In the genomic region with DNA sequence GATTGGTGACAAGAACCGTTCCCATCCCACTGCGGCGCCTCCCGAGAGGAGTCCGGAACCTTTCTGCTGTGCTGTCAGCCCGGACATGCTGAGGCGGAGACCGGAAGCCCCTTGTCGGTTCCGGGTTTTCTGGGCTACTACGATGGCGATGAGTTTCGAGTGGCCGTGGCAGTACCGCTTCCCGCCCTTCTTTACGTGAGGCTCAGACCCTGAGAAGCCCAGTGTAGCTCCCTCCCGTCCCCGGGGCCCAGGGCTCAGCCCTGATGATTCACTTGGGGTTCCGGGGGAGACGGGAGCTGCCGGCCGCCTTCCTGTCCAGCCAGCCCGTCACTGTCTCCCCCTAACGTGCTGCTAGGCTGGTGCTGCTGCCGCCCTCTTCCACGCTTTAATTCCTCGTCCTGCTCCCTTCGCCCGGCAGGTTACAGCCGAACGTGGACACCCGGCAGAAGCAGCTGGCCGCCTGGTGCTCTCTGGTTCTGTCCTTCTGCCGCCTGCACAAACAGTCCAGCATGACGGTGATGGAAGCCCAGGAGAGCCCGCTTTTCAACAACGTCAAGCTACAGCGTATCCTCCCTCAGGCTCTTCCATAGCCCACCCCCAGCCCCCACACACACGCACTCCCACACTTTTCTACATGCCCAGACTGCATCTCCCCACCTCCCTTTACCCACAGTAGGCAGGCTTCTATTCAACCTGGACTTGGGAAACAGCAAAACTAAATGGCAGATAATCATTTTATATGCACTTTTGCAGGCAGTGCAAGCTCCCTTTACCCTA, we compare ENCODE assay signal across 8 mouse cellular contexts. TPM values are rescaled to one million over a fixed set of nuclear protein-coding genes. Genes with fewer than 3 reads are reported as not detected.
DNase-seq lines count a peak whose midpoint lies in the region; ATAC-seq lines count a peak whose summit lies in the region.

A gene (plus strand): TSS at position 95 of the 777 bp plus-strand sequence.

- no peaks in the 10 kb centered on the region for H3K9me3 ChIP-seq in hindbrain, embryonic 15.5 days

- peak; percentile 83 for DNase-seq in T-cell, adult 2 months (ENCODE audit: low spot score)
- DNase-seq in cerebellum, postnatal 36 days, result peak; percentile 84 to 88
- DNase-seq in gastrocnemius, adult 18-20 months (ENCODE audit: low spot score), result peak; percentile 83
- peak; percentile 68 for DNase-seq in left cerebral cortex, adult 11 months (ENCODE audit: low spot score)
- peak; percentile 90 to 92 for DNase-seq in lung, postnatal 4 days
- peak; percentile 92 for DNase-seq in retina, postnatal 1 day
- DNase-seq in thymus, postnatal 4 days, result peak; percentile 87

- WGBS in hindbrain, embryonic 15.5 days, result under 1% methylated on average over 40 of the region's 40 CpGs

- peak within 1 kb of the TSS; percentile 89 for H3K27ac ChIP-seq in hindbrain, embryonic 15.5 days (replicated peaks)

- peak within 1 kb of the TSS; percentile 89 for H3K4me3 ChIP-seq in hindbrain, embryonic 15.5 days

- H3K9ac ChIP-seq in hindbrain, embryonic 15.5 days, result peak within 1 kb of the TSS; percentile 88

- H3K4me1 ChIP-seq in hindbrain, embryonic 15.5 days (replicated peaks), result peaks cover 20% of the 10 kb centered on the region

- H3K36me3 ChIP-seq in hindbrain, embryonic 15.5 days, result 0 out of 2 replicates have a peak, but pooled peaks cover 5% of the 10 kb centered on the region

- H3K4me2 ChIP-seq in hindbrain, embryonic 15.5 days, result peak within 1 kb of the TSS; percentile 90

- H3K27me3 ChIP-seq in hindbrain, embryonic 15.5 days, result no peaks in the 10 kb centered on the region

- ATAC-seq in hindbrain, embryonic 15.5 days (ENCODE audit: low FRiP score, low read depth), result peak; percentile 90

RNA-seq across cellular contexts. Expression of the gene that starts here (rescaled TPM):
- 10 to 100 TPM; 46.1 to 46.8 TPM for total RNA-seq in gastrocnemius, adult 18-20 months (2021)
- 118 and 124 TPM in 2 replicates for polyA plus RNA-seq in hindbrain, embryonic 15.5 days (2015; fragmentation: Nextera tagmentation; extraction: Ambion mirVana)

Comparison
In these comparisons a context has a peak if more than half of its experiments do, and no peak if none do; other contexts are left out.
1. Peak in every context shown above with its lines: DNase-seq, ATAC-seq, H3K4me3 ChIP-seq and H3K27ac ChIP-seq.